Mouse (Mus musculus) thymus, adult 2 months (tissue): ENCODE data around the gene Mxd4. TPM values are rescaled to one million over a fixed set of nuclear protein-coding genes. Genes with fewer than 3 reads are reported as not detected.

Source experiments
- DNase-seq: peaks from one replicate; pipeline ENCODE4 v3.0.0; 2021
- H3K27ac ChIP-seq: fragments of 200-500 bp; 2 replicates; pipeline ENCODE4 v1.5.1; 2012; ENCODE audit warnings: low read length, control low read depth; ENCODE audit not compliant: control insufficient read depth, insufficient read depth
- H3K27me3 ChIP-seq: fragments of 200-500 bp; 2 replicates; pipeline ENCODE4 v1.6.1; 2012; ENCODE audit warnings: mild to moderate bottlenecking, low read length, moderate library complexity, mixed read lengths; ENCODE audit not compliant: control insufficient read depth, insufficient read depth
- H3K36me3 ChIP-seq: fragments of 200-500 bp; 2 replicates; pipeline ENCODE4 v1.6.1; 2012; ENCODE audit warnings: mild to moderate bottlenecking, low read length, moderate library complexity; ENCODE audit not compliant: control insufficient read depth, insufficient read depth
- H3K4me1 ChIP-seq: fragments of 200-500 bp; replicated peaks from 2 replicates; pipeline ENCODE4 v1.6.1; 2012; ENCODE audit warnings: low read length; ENCODE audit not compliant: control insufficient read depth, insufficient read depth
- H3K4me3 ChIP-seq: fragments of 200-500 bp; 2 replicates; pipeline ENCODE4 v1.5.1; 2012; ENCODE audit warnings: mild to moderate bottlenecking, low read length, control low read depth, moderate library complexity; ENCODE audit not compliant: control insufficient read depth, insufficient read depth
- CTCF ChIP-seq: fragments of 200-500 bp; IDR thresholded peaks from 2 replicates; pipeline ENCODE4 v1.5.1; 2012; ENCODE audit warnings: mild to moderate bottlenecking, control low read depth, low read length, moderate library complexity, borderline replicate concordance; ENCODE audit not compliant: control insufficient read depth, poor library complexity, insufficient read depth; ENCODE audit errors: extremely low read depth
- POLR2A ChIP-seq: fragments of 200-500 bp; IDR thresholded peaks from 2 replicates; pipeline ENCODE4 v1.6.1; 2012; ENCODE audit warnings: mild to moderate bottlenecking, low read length, control low read depth, moderate library complexity; ENCODE audit not compliant: control insufficient read depth, poor library complexity, insufficient read depth; ENCODE audit errors: extremely low read depth
- WGBS: fragments of 180-500 bp; shearing (Covaris S2); methylation state at CpG from one replicate; pipeline ENCODE4 v1.1.7; 2018; 5-methylcytosine and 5-hydroxymethylcytosine counted together
- polyA plus RNA-seq: library from polyadenylated mRNA; depleted of rRNA; stranded (reverse); fragments of >200 nt; gene quantifications from 2 replicates; pipeline ENCODE4 v1.2.3, GENCODE M21; 2012

Mxd4 gene
- polyA plus RNA-seq, 1 experiment: 525 TPM

GRCm38 (mm10) chr5:34176691-34177090 lies 10.8 kb downstream of the Mxd4 start:
- Histone ChIP-seq H3K4me3 (no peak overlapping the region), H3K27me3 (no peaks in the 10 kb centered on the region), H3K36me3 (peaks cover 80% of the 10 kb centered on the region), H3K27ac (no peak overlapping the region), H3K4me1 (0 out of 2 replicates have a peak, but pooled peaks cover 2% of the 10 kb centered on the region)
- DNase-seq: no peak
- WGBS: 98% methylated on average over 10 of the region's 10 CpGs
- TF ChIP-seq POLR2A (no peak), CTCF (no peak)

- WGBS: 77% methylated on average over 5 of the region's 5 CpGs
- no peak overlapping the region for H3K4me3 ChIP-seq
- H3K27ac ChIP-seq: no peak overlapping the region
- H3K4me1 ChIP-seq: no peaks in the 10 kb centered on the region
- DNase-seq: no peak
- no peaks in the 10 kb centered on the region for H3K27me3 ChIP-seq
- TF ChIP-seq POLR2A (no peak), CTCF (no peak)
- peaks cover 73% of the 10 kb centered on the region for H3K36me3 ChIP-seq
Measured at GRCm38 (mm10) chr5:34175403-34175694, 12.2 kb downstream of the Mxd4 start.

GRCm38 (mm10) chr5:34174550-34175402 lies 12.7 kb downstream of the Mxd4 start:
- H3K27ac ChIP-seq: no peak overlapping the region
- no peaks in the 10 kb centered on the region for H3K4me1 ChIP-seq
- no peak for DNase-seq
- WGBS: 96% methylated on average over 5 of the region's 5 CpGs
- 0 out of 2 replicates have a peak, but pooled peaks have one; percentile 5 for TF ChIP-seq CTCF
- no peak for TF ChIP-seq POLR2A
- no peaks in the 10 kb centered on the region for H3K27me3 ChIP-seq
- H3K4me3 ChIP-seq: no peak overlapping the region
- H3K36me3 ChIP-seq: peaks cover 67% of the 10 kb centered on the region

GRCm38 (mm10) chr5:34174021-34174420 lies 13.5 kb downstream of the Mxd4 start:
- H3K4me3 ChIP-seq: no peak overlapping the region
- no peaks in the 10 kb centered on the region; the same call in 1 of the 2 replicates for H3K4me1 ChIP-seq
- no peak for TF ChIP-seq CTCF
- no peak for TF ChIP-seq POLR2A
- H3K36me3 ChIP-seq: peaks cover 59% of the 10 kb centered on the region
- no peak overlapping the region for H3K27ac ChIP-seq
- no peaks in the 10 kb centered on the region for H3K27me3 ChIP-seq
- no peak for DNase-seq
- 94% methylated on average over 2 of the region's 2 CpGs for WGBS

- H3K36me3 ChIP-seq: peaks cover 27% of the 10 kb centered on the region
- H3K4me1 ChIP-seq: no peaks in the 10 kb centered on the region; the same call in 1 of the 2 replicates
- H3K27ac ChIP-seq: no peak overlapping the region
- no peak for DNase-seq
- H3K27me3 ChIP-seq: no peaks in the 10 kb centered on the region
- TF ChIP-seq POLR2A (no peak), CTCF (no peak)
- H3K4me3 ChIP-seq: no peak overlapping the region
- WGBS: 83% methylated on average over 4 of the region's 4 CpGs
Measured at GRCm38 (mm10) chr5:34170726-34171125, 16.8 kb downstream of the Mxd4 start.

- peaks cover 20% of the 10 kb centered on the region for H3K36me3 ChIP-seq
- WGBS: 62% methylated on average over 3 of the region's 3 CpGs
- peak overlapping the region; percentile 40 for H3K4me3 ChIP-seq
- no peak for DNase-seq
- no peaks in the 10 kb centered on the region; the same call in 1 of the 2 replicates for H3K4me1 ChIP-seq
- no peak for TF ChIP-seq POLR2A
- no peak for TF ChIP-seq CTCF
- H3K27ac ChIP-seq: peak overlapping the region; percentile 78
- no peaks in the 10 kb centered on the region for H3K27me3 ChIP-seq
Measured at GRCm38 (mm10) chr5:34169954-34170353, 17.6 kb downstream of the Mxd4 start.
